Mouse (Mus musculus): ENCODE results near the gene Il2ra.

Gene Il2ra

GRCm38 (mm10) chr2:11706030-11706745 lies 63.6 kb downstream of the Il2ra start:
- peak; percentile 7 for DNase-seq

- DNase-seq, result no peak
Measured at GRCm38 (mm10) chr2:11706746-11707065, 64.1 kb downstream of the Il2ra start.

- no peak for DNase-seq
Measured at GRCm38 (mm10) chr2:11708538-11708937, 65.9 kb downstream of the Il2ra start.

DNA sequence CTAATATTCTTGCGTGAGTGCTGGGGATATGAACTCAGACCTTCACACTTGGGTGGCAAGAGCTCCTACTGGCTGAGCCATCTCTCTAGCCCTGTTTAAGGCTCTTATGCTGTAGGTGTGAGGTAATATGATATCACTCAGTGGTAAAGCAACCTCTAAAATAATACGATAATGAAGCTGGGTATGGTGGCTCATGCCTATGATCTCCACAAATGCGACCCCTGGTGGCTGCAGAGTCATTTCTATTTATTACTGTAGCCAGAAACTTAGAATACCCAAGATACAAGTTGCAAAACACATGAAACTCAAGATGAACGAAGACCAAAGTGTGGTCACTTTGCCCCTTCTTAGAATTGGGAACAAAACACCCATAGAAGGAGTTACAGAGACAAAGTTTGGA lies 67.5 kb downstream of the Il2ra start:
- DNase-seq, result peak; percentile 34

- DNase-seq, result no peak
Measured at GRCm38 (mm10) chr2:11712483-11712990, 69.9 kb downstream of the Il2ra start.

- DNase-seq, result no peak
Measured at GRCm38 (mm10) chr2:11713021-11713420, 70.4 kb downstream of the Il2ra start.

DNA sequence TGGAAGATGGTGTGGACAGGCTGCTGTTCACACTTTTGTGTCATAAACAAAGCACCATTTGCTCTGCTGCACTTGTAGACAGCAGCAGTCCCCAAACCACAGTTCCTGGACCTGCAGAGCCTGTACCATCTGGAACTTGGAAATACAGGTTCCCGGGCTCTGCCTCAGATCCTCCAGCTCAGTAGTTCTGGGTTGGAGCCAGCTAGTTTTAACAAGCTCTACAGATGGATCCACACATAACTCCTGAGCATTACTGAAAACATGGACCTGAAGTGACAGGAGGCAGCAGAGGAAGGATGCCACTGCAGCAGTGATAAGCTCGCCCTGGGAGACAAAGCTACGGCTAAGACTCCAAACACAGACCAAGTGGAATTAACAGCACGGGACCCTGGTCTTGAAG lies 71.9 kb downstream of the Il2ra start:
- DNase-seq, result no peak

DNA sequence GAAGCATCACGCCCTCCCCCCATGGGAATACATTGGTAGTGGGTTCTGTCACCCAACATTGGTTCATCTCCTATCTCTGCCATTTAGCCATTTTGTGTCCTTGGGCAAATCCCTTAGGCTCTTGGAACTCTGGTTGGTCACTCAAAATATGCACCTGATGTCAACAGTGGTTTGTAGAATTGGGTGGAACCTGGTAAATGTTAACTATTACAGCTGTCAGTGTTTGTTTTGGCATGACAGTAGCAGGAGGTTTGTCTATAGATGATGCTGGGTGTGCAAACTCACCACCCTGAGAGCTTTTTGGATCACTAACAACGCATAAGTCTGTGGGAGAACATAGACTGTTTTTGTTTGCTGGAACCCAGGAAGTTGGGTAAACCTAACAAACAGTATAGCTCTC lies 76.0 kb downstream of the Il2ra start:
- no peak for DNase-seq

DNA sequence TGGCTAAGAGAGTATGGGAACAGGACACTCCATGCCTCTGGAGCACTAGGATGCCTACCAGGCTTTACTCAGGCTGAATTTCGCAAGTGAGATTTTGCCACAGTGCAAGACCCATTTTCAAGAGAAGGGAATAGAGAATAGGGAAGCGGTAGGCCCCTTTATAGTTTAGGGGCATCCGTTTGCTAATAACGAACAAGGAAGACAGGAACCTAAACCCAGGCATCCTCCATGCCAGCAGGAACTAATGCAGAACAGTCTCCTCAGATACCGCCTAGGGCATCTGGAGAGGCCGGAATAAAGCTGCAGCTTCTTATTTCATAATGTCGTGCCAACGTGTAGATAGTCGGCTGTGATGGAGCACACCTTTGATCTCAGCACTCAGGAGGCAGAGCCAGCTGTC lies 80.0 kb downstream of the Il2ra start:
- DNase-seq, result no peak

- no peak for DNase-seq
Measured at GRCm38 (mm10) chr2:11727574-11727973, 85.0 kb downstream of the Il2ra start.

- no peak for DNase-seq
Measured at GRCm38 (mm10) chr2:11729091-11729490, 86.5 kb downstream of the Il2ra start.

DNA sequence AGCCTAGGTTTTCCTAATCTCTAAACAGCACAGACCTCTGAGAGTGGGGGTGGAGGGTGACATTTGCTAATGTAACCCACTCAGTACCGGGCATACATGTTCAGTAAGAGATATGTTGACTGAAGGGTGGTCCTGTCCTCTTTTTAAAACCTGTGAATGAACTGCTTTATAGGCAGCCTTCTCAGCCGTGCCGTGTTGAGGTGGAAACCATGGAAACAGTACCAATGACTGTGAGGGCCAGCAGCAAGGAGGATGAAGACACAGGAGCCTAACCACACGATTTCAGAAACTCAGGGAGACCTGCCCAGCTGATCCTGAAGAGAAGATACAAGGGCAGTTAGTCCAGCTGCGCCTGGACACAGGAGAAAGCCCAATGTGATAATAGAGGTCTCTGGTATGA lies 90.4 kb downstream of the Il2ra start:
- DNase-seq, result no peak

GRCm38 (mm10) chr2:11735853-11736252 lies 93.2 kb downstream of the Il2ra start:
- no peak for DNase-seq

- DNase-seq, result no peak
Measured at GRCm38 (mm10) chr2:11738794-11739193, 96.2 kb downstream of the Il2ra start.

GRCm38 (mm10) chr2:11739516-11740051 lies 97.0 kb downstream of the Il2ra start:
- no peak for DNase-seq

Data from retina, postnatal 1 day (tissue).